Mouse (Mus musculus) MEL (cell line): Measurements from ENCODE around the gene Mrpl42.
A peak's percentile ranks its signal among the peaks of the same experiment; 100 is the strongest.

Experiments used
- CTCF ChIP-seq, 3 experiments: IDR thresholded peaks in 2 of 3; conservative IDR thresholded peaks in 1 of 3; 2 replicates each; pipeline ENCODE4 v1.5.1; 2011 to 2012; ENCODE audit warnings: low read length in 3 of 3, low read depth in 2 of 3, mild to moderate bottlenecking in 2 of 3, improper control_type of control experiment in 1 of 3, inconsistent platforms in 1 of 3, mixed read lengths in 1 of 3, moderate library complexity in 1 of 3; ENCODE audit not compliant: control insufficient read depth in 1 of 3, insufficient read depth in 1 of 3, poor library complexity in 1 of 3, severe bottlenecking in 1 of 3
- GATA1 ChIP-seq: IDR thresholded peaks from 2 replicates; pipeline ENCODE4 v1.6.1; 2011; ENCODE audit warnings: low read depth, low read length, improper control_type of control experiment

GRCm38 (mm10) chr10:95501463-95502081, at the start of gene Mrpl42:
- TF ChIP-seq CTCF (IDR thresholded peaks at IDR 0.05 in 2 of 3, conservative IDR thresholded peaks at IDR 0.05 in 1 of 3; ENCODE audit: control insufficient read depth in 1 of 3, insufficient read depth in 1 of 3, low read depth in 2 of 3, low read length in 3 of 3, poor library complexity in 1 of 3, severe bottlenecking in 1 of 3) (0 out of 6 replicates have a peak, but pooled peaks of 1 of the 3 experiments have one; percentile 3), GATA1 (0 out of 2 replicates have a peak, but pooled peaks have one; percentile 6)
